13 mouse cellular contexts compared by ENCODE assay signal in genomic region chr13:104038358-104038757, GRCm38 (mm10).
DNase-seq lines count a peak whose midpoint lies in the region; ATAC-seq lines count a peak whose summit lies in the region.
"Had no signal": no experiment of that assay in that cellular context is flagged by ENCODE, and none has a peak within 500 bp of the region (broad histone marks: within the 10 kb centered on the region; RNA-seq: fewer than 3 reads in every experiment).

No protein-coding gene starts in this region.

- H3K4me3 ChIP-seq in midbrain, embryonic 12.5 days: no peak overlapping the region
- no peak overlapping the region for H3K4me3 ChIP-seq in midbrain, embryonic 15.5 days
- no peak overlapping the region for H3K4me3 ChIP-seq in hindbrain, embryonic 16.5 days (ENCODE audit: low read length)
- no peak overlapping the region for H3K4me3 ChIP-seq in stomach, embryonic 14.5 days (ENCODE audit: low read depth, low read length)
- H3K4me3 ChIP-seq: erythroblast, embryonic 14.5 days; heart, embryonic 13.5 days; limb, embryonic 13.5 days had no signal

- peaks cover 4% of the 10 kb centered on the region; the same call in 1 of the 2 replicates for H3K4me1 ChIP-seq in midbrain, embryonic 12.5 days
- no peaks in the 10 kb centered on the region for H3K4me1 ChIP-seq in midbrain, embryonic 15.5 days
- H3K4me1 ChIP-seq in hindbrain, embryonic 16.5 days (ENCODE audit: control insufficient read depth, insufficient read depth, low read depth, low read length): peaks cover 3% of the 10 kb centered on the region; the same call in 1 of the 2 replicates
- H3K4me1 ChIP-seq in stomach, embryonic 14.5 days (ENCODE audit: control insufficient read depth, insufficient read depth, low read length): peaks cover 41% of the 10 kb centered on the region

- no peaks in the 10 kb centered on the region for H3K9me3 ChIP-seq in midbrain, embryonic 12.5 days
- no peaks in the 10 kb centered on the region for H3K9me3 ChIP-seq in midbrain, embryonic 15.5 days
- H3K9me3 ChIP-seq in hindbrain, embryonic 16.5 days (ENCODE audit: control insufficient read depth, low read length): no peaks in the 10 kb centered on the region
- no peaks in the 10 kb centered on the region for H3K9me3 ChIP-seq in stomach, embryonic 14.5 days (ENCODE audit: control insufficient read depth, low read depth, low read length)
- H3K9me3 ChIP-seq: heart, embryonic 13.5 days; limb, embryonic 13.5 days had no signal

- no peak overlapping the region for H3K9ac ChIP-seq in midbrain, embryonic 12.5 days (replicated peaks)
- H3K9ac ChIP-seq in midbrain, embryonic 15.5 days: no peak overlapping the region
- H3K9ac ChIP-seq in hindbrain, embryonic 16.5 days (ENCODE audit: low read depth, low read length): no peak overlapping the region
- no peak overlapping the region for H3K9ac ChIP-seq in stomach, embryonic 14.5 days (replicated peaks; ENCODE audit: low read depth, low read length)
- H3K9ac ChIP-seq: heart, embryonic 13.5 days; limb, embryonic 13.5 days had no signal

- H3K27me3 ChIP-seq in midbrain, embryonic 12.5 days: no peaks in the 10 kb centered on the region
- H3K27me3 ChIP-seq in midbrain, embryonic 15.5 days (replicated peaks): no peaks in the 10 kb centered on the region
- no peaks in the 10 kb centered on the region for H3K27me3 ChIP-seq in hindbrain, embryonic 16.5 days (replicated peaks; ENCODE audit: control insufficient read depth, insufficient read depth, low read length)
- no peaks in the 10 kb centered on the region for H3K27me3 ChIP-seq in stomach, embryonic 14.5 days (ENCODE audit: control insufficient read depth, insufficient read depth, low read length)
- H3K27me3 ChIP-seq: heart, embryonic 13.5 days; limb, embryonic 13.5 days had no signal

- H3K36me3 ChIP-seq in midbrain, embryonic 12.5 days: 0 out of 2 replicates have a peak, but pooled peaks cover 2% of the 10 kb centered on the region
- peaks cover 10% of the 10 kb centered on the region; the same call in 1 of the 2 replicates for H3K36me3 ChIP-seq in midbrain, embryonic 15.5 days (replicated peaks)
- peaks cover 10% of the 10 kb centered on the region for H3K36me3 ChIP-seq in hindbrain, embryonic 16.5 days (ENCODE audit: control insufficient read depth, insufficient read depth, low read length)
- H3K36me3 ChIP-seq in stomach, embryonic 14.5 days (ENCODE audit: control insufficient read depth, insufficient read depth, low read length): no peaks in the 10 kb centered on the region
- H3K36me3 ChIP-seq: limb, embryonic 13.5 days had no signal

- no peak overlapping the region for H3K4me2 ChIP-seq in midbrain, embryonic 12.5 days (replicated peaks)
- no peak overlapping the region for H3K4me2 ChIP-seq in midbrain, embryonic 15.5 days
- no peak overlapping the region for H3K4me2 ChIP-seq in hindbrain, embryonic 16.5 days (ENCODE audit: low read length)
- H3K4me2 ChIP-seq in stomach, embryonic 14.5 days (replicated peaks; ENCODE audit: low read depth, low read length): no peak overlapping the region; the same call in 1 of the 2 replicates
- H3K4me2 ChIP-seq: heart, embryonic 13.5 days; limb, embryonic 13.5 days had no signal

- WGBS in midbrain, embryonic 12.5 days: 86% methylated on average over 7 of the region's 7 CpGs
- WGBS in midbrain, embryonic 15.5 days: 72% methylated on average over 7 of the region's 7 CpGs
- WGBS in hindbrain, embryonic 16.5 days: 56% methylated on average over 7 of the region's 7 CpGs
- WGBS in stomach, embryonic 14.5 days: 43% methylated on average over 7 of the region's 7 CpGs

- no peak overlapping the region for H3K27ac ChIP-seq in midbrain, embryonic 12.5 days (replicated peaks)
- no peak overlapping the region for H3K27ac ChIP-seq in midbrain, embryonic 15.5 days
- no peak overlapping the region for H3K27ac ChIP-seq in hindbrain, embryonic 16.5 days (ENCODE audit: low read depth, low read length)
- H3K27ac ChIP-seq in stomach, embryonic 14.5 days (ENCODE audit: low read length): peak overlapping the region; percentile 17; the same call in 1 of the 2 replicates
- H3K27ac ChIP-seq: heart, embryonic 13.5 days; limb, embryonic 13.5 days had no signal

- ATAC-seq in midbrain, embryonic 12.5 days (ENCODE audit: low FRiP score, low read depth): 0 out of 2 replicates have a peak, but pooled peaks have one; percentile 62
- no peak for ATAC-seq in midbrain, embryonic 15.5 days (replicated peaks)
- peak; percentile 14; the same call in 1 of the 2 replicates for ATAC-seq in hindbrain, embryonic 16.5 days
- no peak for ATAC-seq in stomach, embryonic 14.5 days (ENCODE audit: insufficient number of reproducible peaks, insufficient read depth, low FRiP score, low read depth)

- DNase-seq in cerebellum, postnatal 14 days: peak; percentile 52 to 54
- no peak for DNase-seq in cerebellum, adult 9-10 months
- no peak for DNase-seq in layer of hippocampus, adult 9-10 months (ENCODE audit: low spot score)
- DNase-seq in adrenal gland, adult 8-10 months: no peak
- DNase-seq: B cell, adult 2 months; kidney, postnatal 10 days had no signal

Comparison
In these comparisons a context has a peak if more than half of its experiments do, and no peak if none do; other contexts are left out.
1. DNase-seq: peak in cerebellum, postnatal 14 days (2 of 2); none in cerebellum, adult 9-10 months (single experiment), layer of hippocampus, adult 9-10 months (single experiment) and adrenal gland, adult 8-10 months (single experiment).
2. ATAC-seq: peak in midbrain, embryonic 12.5 days (single experiment) and hindbrain, embryonic 16.5 days (single experiment); none in midbrain, embryonic 15.5 days (single experiment) and stomach, embryonic 14.5 days (single experiment).